Mouse (Mus musculus) lung, postnatal 36 days (tissue): ENCODE measurements around the gene Wnt9a.
A peak's percentile ranks its signal among the peaks of the same experiment; 100 is the strongest.
"Not testable (repeated sequence)": the region's sequence is repeated elsewhere in the genome, so short reads cannot be mapped to it uniquely, and the experiment has no call there.

Source experiments
- DNase-seq: peaks from one replicate; pipeline ENCODE4 v3.0.0; 2022; ENCODE audit warnings: mixed read lengths

Gene Wnt9a

GRCm38 (mm10) chr11:59306461-59307421 is at the start of gene Wnt9a:
Gene Wnt9a (plus strand): TSS chr11:59306928.
- DNase-seq = peak; percentile 61

GRCm38 (mm10) chr11:59259647-59260046 is 47.1 kb upstream of the Wnt9a start:
- no peak for DNase-seq

GRCm38 (mm10) chr11:59260706-59261493 is 45.8 kb upstream of the Wnt9a start:
- peak; percentile 79 for DNase-seq

GRCm38 (mm10) chr11:59262308-59262707 is 44.4 kb upstream of the Wnt9a start:
- DNase-seq = no peak

DNA sequence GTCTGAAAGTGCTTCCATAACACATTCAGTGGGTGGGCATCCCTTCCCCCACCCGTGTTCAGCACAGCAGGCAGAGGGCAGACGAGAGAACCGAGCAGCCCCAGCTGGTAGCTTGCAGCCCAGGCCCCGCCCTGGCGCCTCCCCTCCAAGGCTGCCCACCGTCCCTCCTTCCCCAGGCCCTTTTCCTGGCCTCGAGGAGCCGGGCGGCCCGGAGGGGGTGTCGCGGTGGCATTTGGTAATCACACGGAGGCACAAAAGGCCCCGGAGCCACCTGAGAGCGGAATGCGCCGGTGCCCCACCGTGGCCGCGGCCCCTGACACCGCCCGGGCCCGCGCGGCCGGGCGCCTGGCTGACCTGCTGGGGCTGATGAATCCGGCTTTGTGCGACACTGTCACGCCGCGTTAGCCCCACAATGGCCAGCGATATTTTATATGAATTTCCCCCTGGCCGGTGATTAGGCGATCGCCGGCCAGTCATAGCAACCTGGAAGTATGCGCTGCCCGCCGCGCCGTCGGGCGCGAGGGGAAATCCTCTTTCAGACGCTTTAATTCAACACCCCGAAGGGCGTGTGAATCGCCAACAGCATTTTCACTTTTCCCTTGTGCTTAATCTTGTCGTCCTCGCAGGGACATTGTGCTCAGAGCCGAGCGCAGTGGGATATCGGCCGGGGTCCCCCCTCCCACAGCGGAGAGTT is 42.7 kb upstream of the Wnt9a start:
- peak; percentile 73 for DNase-seq

- no peak for DNase-seq
Observed at GRCm38 (mm10) chr11:59264593-59264992, 42.1 kb upstream of the Wnt9a start.

DNA sequence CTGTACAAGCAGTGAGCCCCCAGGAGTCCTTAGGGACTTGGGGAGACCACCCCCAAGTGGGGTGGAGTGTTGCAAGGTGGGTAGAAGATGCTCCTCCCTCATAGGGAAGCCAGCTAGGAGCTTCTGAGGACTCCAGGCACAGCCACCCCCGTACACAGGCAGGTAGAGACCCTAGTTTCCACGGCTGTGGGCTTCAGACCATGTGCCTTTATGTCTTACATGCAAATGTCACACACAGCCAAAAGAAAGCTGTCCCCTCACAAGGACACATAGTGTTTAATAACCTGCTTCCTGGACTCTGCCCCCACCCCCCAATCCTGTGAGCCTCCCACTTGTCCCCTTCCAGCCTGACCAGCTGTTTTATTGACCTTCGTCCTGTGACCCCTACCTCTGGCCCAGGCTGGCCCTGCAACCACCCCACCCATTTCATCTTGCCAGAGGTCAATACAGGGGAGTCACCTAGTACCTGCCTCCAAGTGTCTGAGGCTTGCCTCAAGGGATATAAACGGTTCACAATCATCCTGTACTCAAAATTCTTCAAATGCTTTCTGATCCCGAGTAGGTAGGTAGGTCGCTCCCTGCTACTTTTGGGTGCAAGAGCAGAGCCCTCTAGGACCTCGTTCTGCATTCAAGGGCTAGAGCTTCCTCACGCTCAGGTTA is 41.4 kb upstream of the Wnt9a start:
- no peak for DNase-seq

DNA sequence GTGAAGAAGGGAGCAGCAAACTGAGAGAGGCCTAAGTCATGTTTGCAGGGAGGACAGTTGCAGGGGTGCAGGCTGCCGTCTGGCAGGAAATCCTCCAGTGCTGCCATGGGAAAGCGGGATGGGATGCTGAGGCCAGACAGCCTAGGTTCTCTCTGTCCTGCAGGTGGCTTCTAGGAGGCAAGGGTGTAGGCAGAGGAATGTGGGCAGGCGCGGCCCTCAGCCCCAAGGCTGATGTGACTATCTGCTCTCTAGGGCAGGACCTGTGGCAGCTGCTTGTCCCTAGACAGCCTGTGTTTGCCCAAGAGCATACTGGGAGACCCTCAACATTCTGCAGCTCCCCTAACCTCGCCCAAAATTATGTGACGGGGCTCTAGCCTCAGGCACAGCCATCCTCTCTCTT is 40.0 kb upstream of the Wnt9a start:
- no peak for DNase-seq

GRCm38 (mm10) chr11:59274184-59274583 is 32.5 kb upstream of the Wnt9a start:
- DNase-seq = peak; percentile 55

DNA sequence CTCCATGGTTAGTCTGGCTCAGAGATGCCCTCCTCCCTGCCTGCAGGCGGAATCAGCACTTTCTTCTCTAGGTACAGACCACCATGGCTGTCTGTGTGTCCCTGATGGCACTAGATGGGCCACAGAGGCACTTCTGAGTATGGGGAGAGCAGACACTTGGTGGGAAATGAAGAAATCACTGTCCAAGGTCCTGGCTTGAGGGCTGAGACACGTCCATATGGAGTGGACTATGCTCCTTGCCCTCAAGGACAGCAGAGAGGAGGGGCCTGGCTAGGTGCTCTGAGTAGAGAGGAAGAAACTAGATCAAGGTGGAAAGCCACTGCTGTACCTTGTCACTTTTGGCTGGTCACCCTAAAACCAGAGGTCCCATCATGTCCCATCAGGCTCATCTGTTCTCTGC is 29.9 kb upstream of the Wnt9a start:
- no peak for DNase-seq

- no peak for DNase-seq
Observed at GRCm38 (mm10) chr11:59278047-59278446, 28.7 kb upstream of the Wnt9a start.

DNA sequence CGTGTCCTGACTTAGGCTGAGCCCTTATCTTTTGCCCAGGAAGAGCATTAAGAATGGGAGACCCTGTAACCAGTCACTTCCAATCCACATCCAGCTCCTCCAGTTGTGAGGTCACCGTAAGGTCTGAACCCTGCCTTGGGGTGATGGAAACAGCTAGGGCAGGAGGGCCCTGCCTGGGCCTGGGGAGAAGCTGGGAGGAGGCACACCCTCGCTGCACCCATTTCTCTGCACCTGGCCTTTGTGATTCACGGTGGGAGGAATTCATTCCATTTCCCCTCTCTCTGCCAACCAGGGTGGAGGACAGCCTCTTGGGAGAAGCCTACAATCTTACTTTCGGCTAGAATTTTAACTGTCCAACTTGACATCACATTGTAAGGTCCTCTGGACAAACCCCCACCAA is 24.6 kb upstream of the Wnt9a start:
- no peak for DNase-seq

DNA sequence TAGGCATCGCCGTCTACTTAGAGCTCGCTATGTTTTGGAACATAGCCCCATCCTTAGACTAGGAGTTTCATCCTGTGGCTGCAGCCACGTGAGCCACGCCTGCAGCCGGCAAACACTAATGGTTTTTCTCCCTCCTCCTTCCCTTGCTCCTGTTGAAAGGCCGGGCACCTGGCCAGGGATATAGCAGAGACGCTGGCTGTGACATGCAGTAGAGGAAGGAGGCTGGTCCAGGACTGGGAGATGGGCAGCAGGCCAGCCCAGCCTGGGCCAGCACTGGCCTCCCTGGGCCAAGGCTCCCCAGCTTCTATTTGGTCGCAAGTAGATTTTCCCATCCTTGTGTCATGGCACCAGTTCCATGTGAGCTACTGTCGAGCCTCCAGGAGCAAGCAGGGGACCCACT is 23.8 kb upstream of the Wnt9a start:
- DNase-seq = peak; percentile 82

DNA sequence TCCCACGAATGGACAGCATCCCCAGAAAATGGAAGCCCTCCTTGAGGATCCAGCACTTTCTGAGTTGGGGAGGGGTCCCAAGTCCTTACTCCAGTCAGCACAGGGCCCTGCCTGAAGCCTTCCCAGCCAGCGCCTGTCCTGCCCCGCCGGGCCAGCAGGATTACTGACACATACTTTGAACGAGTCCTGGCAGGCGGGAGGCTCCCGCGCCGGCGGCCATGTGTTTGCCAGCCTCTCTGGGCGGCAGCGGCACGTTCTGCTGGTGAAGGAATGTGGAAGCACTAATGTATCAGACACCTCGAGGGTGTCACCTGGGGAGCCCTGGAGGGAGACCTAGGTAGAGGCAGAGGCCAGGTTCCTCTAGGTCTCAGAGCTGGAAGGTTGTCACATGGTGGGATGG is 22.6 kb upstream of the Wnt9a start:
- no peak for DNase-seq

DNA sequence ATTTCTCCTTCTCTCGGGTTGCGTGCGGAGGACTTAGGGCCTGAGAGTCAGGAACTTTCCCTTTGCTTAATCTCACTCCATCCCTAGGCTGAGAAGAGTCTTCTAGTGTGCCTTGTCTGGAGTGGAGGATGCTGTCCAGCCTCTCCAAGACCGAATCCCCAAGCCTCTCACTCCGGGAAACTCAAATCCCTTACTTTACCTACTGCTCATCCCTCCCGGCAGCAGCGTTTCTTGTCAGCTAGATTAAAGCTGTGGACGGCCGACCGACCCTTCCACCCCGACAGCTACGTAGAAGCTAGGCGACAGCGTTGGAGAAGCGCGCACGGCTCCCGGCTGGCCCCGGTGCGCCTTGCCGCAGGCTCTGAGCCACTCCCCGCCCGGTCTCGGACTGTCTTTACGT is 17.0 kb upstream of the Wnt9a start:
- DNase-seq = no peak

DNA sequence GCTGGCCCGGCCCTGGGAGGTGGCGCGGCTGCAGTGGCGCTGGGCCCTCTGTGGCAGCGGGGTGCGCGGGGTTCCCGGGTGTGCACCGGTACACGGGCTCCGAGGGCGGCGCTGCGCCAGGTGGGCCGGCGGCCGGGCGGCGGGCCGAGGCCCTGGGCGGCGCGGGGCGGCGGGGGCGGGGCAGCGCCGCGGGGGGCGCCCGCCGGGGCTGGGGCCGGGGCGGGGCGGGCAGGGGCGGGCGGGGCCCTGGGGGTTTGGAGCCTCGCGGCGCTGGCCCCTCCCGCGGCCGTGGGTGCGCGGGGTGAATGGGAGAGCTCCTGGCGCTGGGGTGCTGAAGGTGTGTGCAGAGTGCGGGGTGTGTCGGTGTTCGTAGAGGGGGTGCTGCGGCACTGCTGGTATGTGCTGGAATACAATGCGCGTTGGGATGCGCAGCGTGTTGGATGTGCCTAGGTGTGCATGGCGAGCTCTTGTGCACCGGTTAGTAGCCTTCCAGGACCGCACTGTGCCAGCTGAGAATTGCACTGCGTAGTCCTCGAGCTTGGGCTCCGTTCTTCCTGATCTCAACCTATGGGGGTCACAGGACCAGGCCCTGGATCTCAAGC is 15.9 kb upstream of the Wnt9a start, which contains the start of gene Wnt3a:
Gene Wnt3a (minus strand): TSS at position 51 of the 602 bp plus-strand sequence.
- DNase-seq = no peak

DNA sequence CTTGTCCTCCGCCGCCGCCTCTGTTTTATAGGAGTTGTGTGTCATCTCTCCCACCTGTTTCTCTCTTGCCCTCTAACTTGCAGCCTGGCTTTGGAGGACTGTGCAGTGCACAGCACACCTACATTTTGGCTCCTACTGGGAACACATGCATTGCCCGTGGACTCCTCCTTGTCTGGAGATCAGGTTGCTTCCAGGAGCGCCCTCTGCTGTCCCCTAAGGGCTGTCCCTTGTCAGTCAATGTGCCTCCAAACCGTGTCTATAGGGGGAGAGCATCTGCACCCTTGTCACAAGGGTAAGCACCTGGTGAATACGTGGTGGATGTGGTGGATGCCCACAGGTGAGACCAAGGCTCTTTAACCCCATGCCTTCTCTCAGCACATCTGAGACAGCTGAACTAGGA is 13.1 kb upstream of the Wnt9a start:
- DNase-seq = peak; percentile 84

DNA sequence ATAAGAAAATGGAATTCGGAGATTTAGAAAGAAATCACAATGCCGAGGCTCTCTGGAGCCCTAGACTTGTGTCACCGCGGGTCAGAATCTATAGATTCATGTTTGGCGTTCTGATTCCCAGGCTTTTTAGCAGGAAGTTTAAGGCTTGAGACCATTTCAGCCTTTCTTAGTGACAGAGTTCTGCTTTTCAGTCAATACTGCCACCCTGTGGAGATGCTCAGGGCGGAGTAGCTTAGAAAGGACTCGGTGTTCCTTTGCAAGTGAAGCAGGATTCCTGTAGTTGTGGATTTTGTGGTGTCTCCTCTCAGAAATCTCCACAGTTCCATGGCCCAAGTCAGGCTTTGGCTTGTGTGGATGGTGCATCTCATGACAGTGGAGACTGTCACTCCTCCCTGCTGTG is 8.8 kb upstream of the Wnt9a start:
- peak; percentile 80 for DNase-seq

DNA sequence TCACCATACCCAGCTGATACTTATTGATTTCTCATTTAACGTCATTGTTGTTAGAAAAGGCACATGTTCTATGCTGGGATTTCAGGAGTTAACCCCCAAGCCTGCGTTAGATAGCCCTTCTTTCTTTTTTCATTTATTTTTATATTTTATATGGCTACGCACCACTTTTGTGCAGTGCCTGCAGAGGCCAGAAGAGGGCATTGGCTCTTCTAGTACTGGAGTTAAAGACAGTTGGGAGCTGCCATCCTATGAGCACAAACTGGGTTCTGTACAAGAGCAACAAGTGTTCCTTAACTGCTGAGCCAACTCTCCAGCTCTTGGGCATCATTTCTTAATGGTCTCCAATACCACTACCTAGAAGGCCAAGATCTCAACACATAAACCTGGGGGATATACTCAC is 6.5 kb upstream of the Wnt9a start:
- DNase-seq = peak; percentile 71

GRCm38 (mm10) chr11:59301053-59301452 is 5.7 kb upstream of the Wnt9a start:
- not testable (repeated sequence) for DNase-seq

- DNase-seq = peak; percentile 92
Observed at GRCm38 (mm10) chr11:59302700-59303569, 3.8 kb upstream of the Wnt9a start.
